Mouse (Mus musculus): ENCODE measurements around the gene Srms.

The Srms gene

DNA sequence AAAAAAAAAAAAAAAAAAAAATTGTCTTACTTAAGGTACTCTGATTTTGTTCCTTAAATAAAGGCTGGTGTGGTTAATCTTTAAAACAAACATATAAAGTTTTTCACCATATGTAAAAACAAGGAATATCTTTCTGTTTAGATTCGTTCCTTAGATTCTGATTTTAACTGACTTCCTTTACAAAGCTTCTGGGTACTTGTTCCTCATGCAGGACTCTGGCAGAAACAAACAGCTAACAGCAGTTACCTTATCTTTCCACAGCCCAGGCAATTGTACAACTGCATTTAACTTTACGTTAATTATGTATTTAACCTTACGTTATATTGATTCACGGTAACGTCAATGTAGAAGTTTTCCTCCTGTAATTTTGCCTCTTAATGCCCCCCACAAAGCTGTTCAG, 46.5 kb downstream of the Srms start:
- no peak for DNase-seq (ENCODE audit: low spot score)

DNA sequence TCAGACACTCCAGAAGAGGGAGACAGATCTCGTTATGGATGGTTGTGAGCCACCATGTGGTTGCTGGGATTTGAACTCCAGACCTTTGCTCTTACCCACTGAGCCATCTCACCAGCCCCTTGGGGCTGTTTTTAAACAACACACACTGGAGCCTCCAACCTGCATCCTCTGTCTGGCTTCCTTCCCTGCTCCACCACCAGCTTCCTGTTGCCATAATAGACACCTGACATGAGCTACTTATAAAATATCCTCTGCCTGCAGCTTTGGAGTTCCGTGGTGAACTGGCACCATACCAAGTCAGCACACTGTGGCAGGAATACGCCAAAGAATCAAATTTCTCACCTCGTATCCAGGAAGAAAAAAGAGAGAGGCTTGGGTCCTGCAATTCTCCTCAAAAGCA, 52.2 kb downstream of the Srms start:
- DNase-seq (ENCODE audit: low spot score) = no peak

DNA sequence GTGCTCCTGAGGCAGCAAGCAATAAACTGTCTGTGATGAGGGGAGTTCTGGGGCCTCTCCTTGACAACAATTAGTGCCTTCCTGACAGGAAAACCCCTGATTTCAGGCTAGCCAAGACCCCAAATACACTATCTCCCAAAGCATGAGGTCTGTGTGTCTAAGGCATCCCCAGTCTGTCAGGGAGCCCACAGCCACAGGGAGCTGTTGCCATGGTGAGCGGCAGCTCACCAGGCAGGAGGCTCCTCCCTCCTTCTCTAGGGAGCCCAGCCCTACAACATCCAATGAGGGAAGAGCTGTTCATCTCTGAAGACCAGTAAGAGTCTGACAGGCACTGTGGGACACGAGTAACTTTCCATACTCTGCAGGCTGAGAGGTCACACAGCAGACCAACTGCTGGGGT, 53.2 kb downstream of the Srms start:
- DNase-seq (ENCODE audit: low spot score) = peak; percentile 56

DNA sequence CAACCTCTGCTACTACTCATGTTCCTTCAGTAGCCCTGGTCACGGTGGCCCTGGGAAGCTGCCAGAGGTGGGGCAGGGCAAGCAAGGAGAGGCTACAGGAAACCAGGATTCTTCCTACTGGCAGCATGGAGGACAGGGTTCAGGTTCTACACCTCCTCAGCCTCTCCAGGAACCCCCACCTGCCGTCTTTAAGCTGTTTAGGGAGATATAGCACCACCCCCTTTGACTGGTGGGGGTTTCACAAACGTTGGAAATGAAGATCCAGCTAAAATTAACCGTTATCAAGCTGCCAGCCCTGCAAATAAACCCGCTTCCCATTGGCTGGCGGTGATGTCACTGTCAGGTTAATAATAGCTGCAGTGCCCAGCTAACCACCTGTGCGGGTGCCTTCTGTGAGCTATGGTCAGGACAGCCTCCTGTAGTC, 53.9 kb downstream of the Srms start:
- DNase-seq (ENCODE audit: low spot score) = no peak

DNA sequence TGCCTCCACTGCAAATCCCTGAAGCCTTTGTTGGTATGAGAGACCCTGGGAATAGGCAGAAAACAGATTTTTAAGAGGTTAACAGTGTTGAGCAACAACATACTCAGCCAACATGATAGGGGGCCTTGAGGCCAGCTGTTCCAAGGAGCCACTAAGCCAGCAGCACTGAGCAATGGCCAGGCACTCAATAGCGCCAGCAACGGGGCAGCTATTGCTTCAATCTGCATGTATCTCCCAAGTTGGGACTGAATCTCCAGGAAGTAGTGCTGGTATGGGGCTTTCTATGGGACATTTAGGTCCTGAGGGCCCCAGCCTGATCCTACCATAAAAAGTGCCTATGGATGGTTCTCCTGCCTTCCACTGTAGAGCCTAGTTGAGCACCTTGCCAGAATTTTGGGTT, 54.5 kb downstream of the Srms start:
- DNase-seq (ENCODE audit: low spot score) = no peak

DNA sequence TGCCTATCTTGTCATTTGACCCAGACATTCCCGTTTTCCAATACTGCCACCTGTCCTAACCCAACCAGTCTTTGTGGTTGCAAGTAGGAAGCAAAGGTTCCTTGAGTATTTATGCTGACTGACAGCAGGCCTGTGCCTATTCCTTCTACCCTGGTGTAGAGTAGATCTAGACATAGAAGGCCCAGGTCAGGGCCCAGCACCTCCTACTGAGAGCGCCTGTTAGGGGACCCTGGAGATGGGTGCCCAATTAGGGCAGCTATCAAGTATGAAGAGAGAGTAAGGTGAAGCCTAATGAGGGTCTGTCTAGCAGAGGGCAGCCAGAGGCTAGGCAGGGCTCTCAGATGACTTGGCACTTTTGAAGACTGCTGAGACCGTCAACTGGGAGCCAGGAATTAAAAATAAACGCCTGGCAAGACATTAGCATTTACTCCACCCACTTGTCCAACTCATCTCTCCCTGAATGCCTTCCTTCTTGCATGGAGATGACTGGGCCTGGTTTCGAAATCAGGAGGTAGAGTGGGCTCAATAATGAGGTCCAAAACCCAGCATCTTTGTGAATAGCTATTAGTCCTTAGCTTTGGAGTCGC, 55.2 kb downstream of the Srms start:
- no peak for DNase-seq (ENCODE audit: low spot score)

DNA sequence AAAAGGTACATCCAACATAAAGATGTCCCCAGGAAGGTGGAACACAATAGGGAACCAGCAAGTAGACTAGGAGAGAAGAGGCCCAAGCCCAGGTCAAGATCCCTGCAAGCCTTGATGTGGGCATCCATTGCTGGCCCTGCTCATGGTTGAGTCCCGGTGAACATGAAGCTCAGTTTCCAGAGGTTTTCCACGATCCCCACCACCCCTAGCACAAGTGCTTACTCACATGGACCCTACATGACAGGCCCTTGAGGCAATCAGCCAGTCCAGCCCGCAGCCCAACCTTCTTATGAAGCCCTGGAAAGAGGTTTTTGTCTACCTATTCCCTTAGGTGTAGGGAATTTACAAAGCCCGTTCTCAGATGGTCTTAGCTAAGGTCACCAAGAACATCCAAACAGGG, 55.8 kb downstream of the Srms start:
- DNase-seq (ENCODE audit: low spot score) = no peak

DNA sequence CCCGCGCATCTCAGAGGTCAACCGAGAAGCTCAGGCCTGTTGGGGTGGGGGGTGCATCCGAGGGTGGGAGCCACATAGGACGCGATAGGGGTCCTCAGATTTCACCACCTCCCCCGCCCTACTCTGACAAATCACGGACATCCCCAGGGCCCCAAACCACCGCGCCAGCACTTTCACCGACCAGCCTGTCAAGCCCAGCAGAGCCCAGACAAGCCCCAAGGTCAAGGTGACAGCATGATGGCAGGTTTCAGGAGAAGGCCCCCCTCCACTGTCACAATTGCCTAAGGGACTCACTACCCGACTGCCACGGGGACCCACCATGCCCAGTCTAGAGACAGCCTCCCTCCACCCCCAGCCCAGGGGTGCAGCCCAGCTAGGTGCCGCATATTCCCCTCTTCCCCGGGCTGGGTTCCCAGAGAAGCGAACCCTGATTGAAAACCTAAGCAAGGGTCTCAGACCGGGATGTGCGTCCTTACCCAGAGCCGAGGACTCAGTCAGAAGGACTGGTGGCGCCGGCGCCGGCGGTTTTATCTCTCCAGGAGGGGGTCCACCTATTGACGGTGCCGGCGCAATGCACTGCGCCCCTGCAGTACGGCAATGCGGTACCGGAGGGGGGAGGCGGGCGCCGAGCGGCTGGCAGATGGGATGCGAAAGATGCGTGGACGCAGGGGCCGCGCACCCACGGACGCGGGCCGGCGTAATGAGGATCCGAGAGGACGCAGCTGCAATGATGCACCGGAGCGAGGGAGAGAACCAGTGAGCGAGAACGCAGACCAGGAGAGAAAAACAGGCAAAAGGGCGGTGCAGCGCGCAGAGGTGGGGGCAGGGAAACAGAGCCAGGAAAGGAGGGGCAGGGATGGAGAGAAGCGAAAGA, 56.5 kb downstream of the Srms start, which contains the start of gene Eef1a2:
Gene Eef1a2, minus strand, starts transcription at position 767 of the 874 bp plus-strand sequence.
- peak; percentile 26 for DNase-seq (ENCODE audit: low spot score)

DNA sequence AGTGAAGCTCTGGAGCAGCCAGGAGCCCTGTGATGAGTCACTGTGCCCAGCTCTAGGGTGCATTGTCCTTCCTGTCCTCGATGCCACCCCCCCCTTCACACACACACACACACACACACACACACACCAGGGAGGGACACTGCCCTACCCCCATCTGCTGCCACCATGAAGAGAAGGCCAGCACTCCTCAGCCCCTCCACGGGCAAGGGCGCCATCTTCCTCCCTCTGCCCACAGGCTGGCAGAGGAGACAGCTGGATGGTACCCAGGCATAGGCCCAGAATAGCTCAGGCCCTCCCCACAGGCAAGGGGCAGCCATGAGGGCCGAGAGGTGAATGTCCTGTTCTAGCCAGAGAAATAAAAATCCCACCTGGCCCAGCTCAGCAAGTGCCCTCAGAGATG, 57.2 kb downstream of the Srms start:
- no peak for DNase-seq (ENCODE audit: low spot score)

Measured in embryo, embryonic 10 days (tissue).